ENCODE assay signal across 1 mouse cellular context in genomic region chr17:27611994-27612393, GRCm38 (mm10).
TF ChIP-seq lines count a peak whose summit lies in the region.

No protein-coding gene starts in this region.

TF ChIP-seq in MEL, 35 proteins besides CTCF, POLR2A, EP300 and RAD21:
- TF ChIP-seq POLR2AphosphoS5 (IDR thresholded peaks at IDR 0.05; ENCODE audit: borderline replicate concordance, low read depth, low read length) (no peak), TBP (IDR thresholded peaks at IDR 0.05; ENCODE audit: low read depth, low read length) (no peak), NRF1 (IDR thresholded peaks at IDR 0.05; ENCODE audit: insufficient read depth, low read depth, low read length, poor library complexity, severe bottlenecking) (no peak), TAL1 (IDR thresholded peaks at IDR 0.05; ENCODE audit: low read length) (no peak), HCFC1 (IDR thresholded peaks at IDR 0.05; ENCODE audit: low read depth, low read length) (no peak), NELFE (IDR thresholded peaks at IDR 0.05; ENCODE audit: low read depth, low read length) (no peak), JUND (IDR thresholded peaks at IDR 0.05; ENCODE audit: low read depth, low read length) (no peak)
